ENCODE assay signal across 27 mouse cellular contexts in the genomic region with DNA sequence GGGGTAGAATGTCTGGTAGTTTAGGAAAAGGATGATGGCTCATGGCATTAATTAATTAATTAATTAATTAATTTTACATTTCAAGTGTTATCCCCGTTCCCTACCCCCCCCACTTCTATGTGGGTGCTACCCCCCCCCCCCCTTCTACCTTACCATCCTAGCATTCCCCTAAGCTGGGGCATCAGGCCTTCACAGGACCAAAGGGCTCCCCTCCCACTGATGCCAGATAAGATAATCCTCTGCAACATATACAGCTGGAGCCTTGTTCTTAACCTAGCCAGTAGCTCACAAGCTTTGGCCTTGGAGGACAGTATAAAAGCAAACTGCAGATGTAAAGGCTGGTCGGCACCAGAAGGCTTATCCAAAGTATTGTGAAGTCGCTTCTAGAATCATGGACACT.
DNase-seq lines count a peak whose midpoint lies in the region; ATAC-seq and TF ChIP-seq lines count a peak whose summit lies in the region.
"Had no signal": no experiment of that assay in that cellular context is flagged by ENCODE, and none has a peak within 500 bp of the region (broad histone marks: within the 10 kb centered on the region; RNA-seq: fewer than 3 reads in every experiment).

No protein-coding gene starts in this region.

- 0 out of 2 replicates have a peak overlapping the region, but pooled peaks have one; percentile 20 for H3K27ac ChIP-seq in heart, embryonic 16.5 days (ENCODE audit: low read length)
- no peak overlapping the region for H3K27ac ChIP-seq in liver, embryonic 12.5 days
- no peak overlapping the region for H3K27ac ChIP-seq in liver, postnatal 0 days (ENCODE audit: low read depth)
- peak overlapping the region; percentile 51 for H3K27ac ChIP-seq in lung, embryonic 16.5 days (ENCODE audit: low read length)
- H3K27ac ChIP-seq in embryonic fibroblast, embryonic 13.5 days (ENCODE audit: insufficient read depth, low read length) = 0 out of 2 replicates have a peak overlapping the region, but pooled peaks have one; percentile 35
- H3K27ac ChIP-seq: embryonic facial prominence, embryonic 10.5 days; embryonic facial prominence, embryonic 12.5 days; forebrain, embryonic 10.5 days; forebrain, embryonic 12.5 days had no signal

- TF ChIP-seq CTCF in liver, postnatal 0 days (IDR thresholded peaks at IDR 0.05; ENCODE audit: low read depth) = no peak
- TF ChIP-seq CTCF in embryonic fibroblast, embryonic 13.5 days (IDR thresholded peaks at IDR 0.05; ENCODE audit: borderline replicate concordance, insufficient read depth, low read length) = no peak

- no peak for TF ChIP-seq POLR2A in embryonic fibroblast, embryonic 13.5 days (IDR thresholded peaks at IDR 0.05; ENCODE audit: low read depth, low read length)

- 89% methylated on average over 3 of the region's 3 CpGs for WGBS in heart, embryonic 16.5 days
- 75% methylated on average over 3 of the region's 3 CpGs for WGBS in liver, embryonic 12.5 days (ENCODE audit: insufficient replicate concordance)
- WGBS in liver, postnatal 0 days (ENCODE audit: insufficient replicate concordance) = 84% methylated on average over 3 of the region's 3 CpGs
- WGBS in lung, embryonic 16.5 days = 83% methylated on average over 3 of the region's 3 CpGs

- H3K9ac ChIP-seq in heart, embryonic 16.5 days (ENCODE audit: low read length) = no peak overlapping the region
- no peak overlapping the region for H3K9ac ChIP-seq in liver, embryonic 12.5 days
- H3K9ac ChIP-seq in liver, postnatal 0 days (replicated peaks) = no peak overlapping the region
- no peak overlapping the region for H3K9ac ChIP-seq in lung, embryonic 16.5 days (ENCODE audit: low read length)
- H3K9ac ChIP-seq: embryonic facial prominence, embryonic 12.5 days; forebrain, embryonic 12.5 days had no signal

- H3K27me3 ChIP-seq in heart, embryonic 16.5 days (ENCODE audit: control insufficient read depth, insufficient read depth, low read length) = no peaks in the 10 kb centered on the region
- H3K27me3 ChIP-seq in liver, embryonic 12.5 days (replicated peaks) = no peaks in the 10 kb centered on the region
- no peaks in the 10 kb centered on the region for H3K27me3 ChIP-seq in liver, postnatal 0 days (ENCODE audit: insufficient read depth, low read length)
- no peaks in the 10 kb centered on the region for H3K27me3 ChIP-seq in lung, embryonic 16.5 days (ENCODE audit: control insufficient read depth, insufficient read depth, low read depth, low read length)
- H3K27me3 ChIP-seq: CH12.LX; embryonic facial prominence, embryonic 12.5 days; forebrain, embryonic 12.5 days; Patski had no signal

- no peak for ATAC-seq in heart, embryonic 16.5 days (replicated peaks; ENCODE audit: extremely low read depth, insufficient read depth, low FRiP score)
- ATAC-seq in liver, embryonic 12.5 days = peak; percentile 55; the same call in 1 of the 2 replicates
- ATAC-seq in liver, postnatal 0 days = no peak
- peak; percentile 28; the same call in 1 of the 2 replicates for ATAC-seq in lung, embryonic 16.5 days (ENCODE audit: low read depth)
- ATAC-seq: activated CD4-positive, CD25-positive, alpha-beta regulatory T cell, adult 4 months; CD4-positive, CD25-positive, alpha-beta regulatory T cell, adult 4 months; forebrain, embryonic 14.5 days; Patski had no signal

- H3K9me3 ChIP-seq in heart, embryonic 16.5 days (replicated peaks; ENCODE audit: control insufficient read depth, low read length) = no peaks in the 10 kb centered on the region
- H3K9me3 ChIP-seq in liver, embryonic 12.5 days (replicated peaks) = no peaks in the 10 kb centered on the region
- no peaks in the 10 kb centered on the region for H3K9me3 ChIP-seq in liver, postnatal 0 days (ENCODE audit: low read length)
- H3K9me3 ChIP-seq in lung, embryonic 16.5 days (ENCODE audit: control insufficient read depth, low read length) = no peaks in the 10 kb centered on the region
- H3K9me3 ChIP-seq: embryonic facial prominence, embryonic 10.5 days; embryonic facial prominence, embryonic 12.5 days; forebrain, embryonic 10.5 days; forebrain, embryonic 12.5 days; G1E had no signal

- no peak overlapping the region for H3K4me2 ChIP-seq in heart, embryonic 16.5 days (ENCODE audit: low read depth, low read length)
- H3K4me2 ChIP-seq in liver, embryonic 12.5 days = no peak overlapping the region
- no peak overlapping the region for H3K4me2 ChIP-seq in liver, postnatal 0 days (ENCODE audit: low read depth, low read length)
- H3K4me2 ChIP-seq in lung, embryonic 16.5 days (ENCODE audit: low read depth, low read length) = no peak overlapping the region
- H3K4me2 ChIP-seq: embryonic facial prominence, embryonic 12.5 days; forebrain, embryonic 12.5 days had no signal

- no peak for DNase-seq in heart, adult 11 months
- DNase-seq in liver, postnatal 0 days = no peak
- DNase-seq in lung, postnatal 36 days = no peak
- DNase-seq: adrenal gland, adult 8-10 months; adrenal gland, postnatal 14 days; adrenal gland, postnatal 36 days; B cell, adult 2 months; cerebellum, adult 11-12 months; cerebellum, adult 2 months; cerebellum, adult 9-10 months; cerebellum, postnatal 10 days; cerebellum, postnatal 25 days had no signal

- H3K4me3 ChIP-seq in heart, embryonic 16.5 days (ENCODE audit: low read length) = no peak overlapping the region
- H3K4me3 ChIP-seq in liver, embryonic 12.5 days = no peak overlapping the region
- H3K4me3 ChIP-seq in liver, postnatal 0 days (ENCODE audit: low read depth, low read length) = no peak overlapping the region
- no peak overlapping the region for H3K4me3 ChIP-seq in lung, embryonic 16.5 days (ENCODE audit: low read length)
- no peak overlapping the region for H3K4me3 ChIP-seq in embryonic fibroblast, embryonic 13.5 days (ENCODE audit: insufficient read depth, low read length)
- H3K4me3 ChIP-seq: embryonic facial prominence, embryonic 10.5 days; embryonic facial prominence, embryonic 12.5 days; erythroblast, embryonic 14.5 days; forebrain, embryonic 10.5 days; forebrain, embryonic 12.5 days had no signal

- TF ChIP-seq EP300 in liver, postnatal 0 days (IDR thresholded peaks at IDR 0.05; ENCODE audit: low read depth) = no peak

- H3K4me1 ChIP-seq in heart, embryonic 16.5 days (ENCODE audit: control insufficient read depth, insufficient read depth, low read length) = no peaks in the 10 kb centered on the region
- peaks cover 9% of the 10 kb centered on the region for H3K4me1 ChIP-seq in liver, embryonic 12.5 days
- H3K4me1 ChIP-seq in liver, postnatal 0 days (ENCODE audit: insufficient read depth) = no peaks in the 10 kb centered on the region
- peaks cover 10% of the 10 kb centered on the region for H3K4me1 ChIP-seq in lung, embryonic 16.5 days (replicated peaks; ENCODE audit: control insufficient read depth, insufficient read depth, low read length)
- H3K4me1 ChIP-seq in embryonic fibroblast, embryonic 13.5 days (ENCODE audit: control insufficient read depth, insufficient read depth, low read length) = no peaks in the 10 kb centered on the region
- H3K4me1 ChIP-seq: forebrain, embryonic 10.5 days; forebrain, embryonic 12.5 days had no signal

- H3K36me3 ChIP-seq in heart, embryonic 16.5 days (ENCODE audit: control insufficient read depth, insufficient read depth) = no peaks in the 10 kb centered on the region
- no peaks in the 10 kb centered on the region for H3K36me3 ChIP-seq in liver, embryonic 12.5 days
- H3K36me3 ChIP-seq in liver, postnatal 0 days (replicated peaks; ENCODE audit: insufficient read depth, low read length) = no peaks in the 10 kb centered on the region
- H3K36me3 ChIP-seq in lung, embryonic 16.5 days (ENCODE audit: control insufficient read depth, insufficient read depth, low read length) = no peaks in the 10 kb centered on the region
- H3K36me3 ChIP-seq: embryonic facial prominence, embryonic 10.5 days; embryonic facial prominence, embryonic 12.5 days; forebrain, embryonic 10.5 days; forebrain, embryonic 12.5 days; G1E had no signal

Comparison
In these comparisons a context has a peak if more than half of its experiments do, and no peak if none do; other contexts are left out.
1. ATAC-seq: peak in liver, embryonic 12.5 days (single experiment) and lung, embryonic 16.5 days (single experiment); none in heart, embryonic 16.5 days (single experiment) and liver, postnatal 0 days (single experiment).
2. H3K27ac ChIP-seq: peak in heart, embryonic 16.5 days (single experiment), lung, embryonic 16.5 days (single experiment) and embryonic fibroblast, embryonic 13.5 days (single experiment); none in liver, embryonic 12.5 days (single experiment) and liver, postnatal 0 days (single experiment).